Mouse (Mus musculus) neutrophil, adult 65 days (primary cell): ENCODE data around the gene Lama2. TPM values are rescaled to one million over a fixed set of nuclear protein-coding genes. Genes with fewer than 3 reads are reported as not detected.

ENCODE experiments used
- total RNA-seq: library from RNA; stranded (reverse); gene quantifications from 2 replicates; pipeline ENCODE4 v1.2.4, GENCODE M21; 2023

Lama2 gene
- not detected in 2 replicates for total RNA-seq

DNA sequence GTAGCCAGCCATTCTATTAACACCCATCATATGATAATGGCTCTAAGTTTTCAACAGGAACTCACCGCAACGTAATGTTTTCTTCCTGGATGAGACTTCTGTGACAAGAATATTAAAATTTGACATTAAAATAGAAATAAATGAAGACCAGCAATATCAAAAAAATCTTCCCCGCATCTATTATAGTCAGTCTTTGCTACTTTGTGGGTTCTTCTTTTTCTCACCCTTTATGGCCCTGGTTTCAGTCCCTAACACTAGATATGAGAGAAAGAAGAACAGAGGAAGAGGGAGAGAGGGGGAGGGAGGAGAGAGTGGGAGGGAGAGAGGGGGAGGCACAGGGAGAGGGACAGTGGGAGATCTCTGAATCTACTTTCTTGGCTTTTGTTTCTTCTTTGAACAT lies at the start of gene Lama2:
Gene Lama2, minus strand, starts transcription at position 101 of the 400 bp plus-strand sequence.

